Comparison of ENCODE assay signal across 12 mouse cellular contexts in genomic region chr16:30416284-30416683, GRCm38 (mm10). TPM values are rescaled to one million over a fixed set of nuclear protein-coding genes. Genes with fewer than 3 reads are reported as not detected.
A peak's percentile ranks its signal among the peaks of the same experiment; 100 is the strongest.
DNase-seq lines count a peak whose midpoint lies in the region; ATAC-seq and TF ChIP-seq lines count a peak whose summit lies in the region.
"Had no signal": no experiment of that assay in that cellular context is flagged by ENCODE, and none has a peak within 500 bp of the region (broad histone marks: within the 10 kb centered on the region; RNA-seq: fewer than 3 reads in every experiment).

No protein-coding gene starts in this region.

- no peak for TF ChIP-seq RAD21 in MEL (IDR thresholded peaks at IDR 0.05; ENCODE audit: low read depth, low read length)

- H3K27me3 ChIP-seq in kidney, embryonic 14.5 days (ENCODE audit: control insufficient read depth, insufficient read depth, low read length) = no peaks in the 10 kb centered on the region
- H3K27me3 ChIP-seq in MEL (ENCODE audit: control insufficient read depth in 1 of 2, insufficient read depth in 2 of 2, low read length in 2 of 2) = no peaks in the 10 kb centered on the region
- H3K27me3 ChIP-seq: hindbrain, embryonic 12.5 days had no signal

- DNase-seq in kidney, adult 18-20 months = peak; percentile 25
- peak; percentile 93 for DNase-seq in MEL (ENCODE audit: low read depth, low spot score)
- DNase-seq in heart, postnatal 4 days = peak; percentile 25
- DNase-seq in lung, postnatal 25 days (ENCODE audit: low spot score) = peak; percentile 21
- no peak for DNase-seq in adrenal gland, postnatal 25 days
- no peak for DNase-seq in cerebellum, postnatal 4 days (ENCODE audit: low spot score in 2 of 2)
- DNase-seq: adrenal gland, adult 2 months; left cerebral cortex, postnatal 4 days had no signal

- TF ChIP-seq EP300 in MEL (IDR thresholded peaks at IDR 0.05; ENCODE audit: low read depth in 1 of 2, low read length in 2 of 2) = peak; percentile 43 to 50; a peak in 3 of 4 replicates

- 84% methylated on average over 5 of the region's 5 CpGs for WGBS in kidney, embryonic 14.5 days

- H3K79me2 ChIP-seq in MEL (ENCODE audit: control insufficient read depth, insufficient read depth, low read length, poor library complexity) = no peaks in the 10 kb centered on the region

- no peak overlapping the region for H3K9ac ChIP-seq in kidney, embryonic 14.5 days (ENCODE audit: low read depth, low read length)
- peak overlapping the region; percentile 46 for H3K9ac ChIP-seq in MEL (ENCODE audit: control insufficient read depth, low read depth, low read length, poor library complexity, severe bottlenecking)
- H3K9ac ChIP-seq: hindbrain, embryonic 12.5 days had no signal

- no peak overlapping the region for H3K4me2 ChIP-seq in kidney, embryonic 14.5 days (replicated peaks; ENCODE audit: low read depth, low read length)
- H3K4me2 ChIP-seq: hindbrain, embryonic 12.5 days had no signal

- H3K36me3 ChIP-seq in kidney, embryonic 14.5 days (ENCODE audit: control insufficient read depth, insufficient read depth, low read length) = no peaks in the 10 kb centered on the region
- peaks cover 0 to 15% of the 10 kb centered on the region in 2 experiments; a peak in 2 of 4 replicates for H3K36me3 ChIP-seq in MEL (ENCODE audit: control insufficient read depth in 1 of 2, insufficient read depth in 2 of 2, low read length in 2 of 2)
- H3K36me3 ChIP-seq: hindbrain, embryonic 12.5 days had no signal

- H3K4me3 ChIP-seq in kidney, embryonic 14.5 days (ENCODE audit: low read length) = no peak overlapping the region
- H3K4me3 ChIP-seq in MEL (ENCODE audit: control insufficient read depth in 1 of 2, insufficient read depth in 1 of 2, low read depth in 2 of 2, low read length in 2 of 2) = peak overlapping the region; percentile 51 to 60
- H3K4me3 ChIP-seq: hindbrain, embryonic 12.5 days had no signal

- no peak for TF ChIP-seq CTCF in MEL (IDR thresholded peaks at IDR 0.05 in 2 of 3, conservative IDR thresholded peaks at IDR 0.05 in 1 of 3; ENCODE audit: control insufficient read depth in 1 of 3, insufficient read depth in 1 of 3, low read depth in 2 of 3, low read length in 3 of 3, poor library complexity in 1 of 3, severe bottlenecking in 1 of 3)

- no peaks in the 10 kb centered on the region for H3K4me1 ChIP-seq in kidney, embryonic 14.5 days (ENCODE audit: control insufficient read depth, insufficient read depth, low read length)
- peaks cover 7 to 20% of the 10 kb centered on the region in 2 experiments for H3K4me1 ChIP-seq in MEL (ENCODE audit: control insufficient read depth in 1 of 2, insufficient read depth in 2 of 2, low read length in 2 of 2)
- H3K4me1 ChIP-seq: hindbrain, embryonic 12.5 days had no signal

- no peaks in the 10 kb centered on the region for H3K9me3 ChIP-seq in kidney, embryonic 14.5 days (ENCODE audit: control insufficient read depth, low read length)
- H3K9me3 ChIP-seq in MEL (replicated peaks; ENCODE audit: insufficient read depth, low read length) = no peaks in the 10 kb centered on the region
- H3K9me3 ChIP-seq: hindbrain, embryonic 12.5 days had no signal

- ATAC-seq in kidney, embryonic 14.5 days (ENCODE audit: low FRiP score, low TSS enrichment) = no peak
- no peak for ATAC-seq in cerebellum, adult (ENCODE audit: insufficient number of reproducible peaks, low FRiP score, low TSS enrichment)
- ATAC-seq: forebrain, embryonic 16.5 days had no signal

- TF ChIP-seq POLR2A in MEL (IDR thresholded peaks at IDR 0.05; ENCODE audit: control insufficient read depth in 1 of 2, insufficient read depth in 1 of 2, low read depth in 1 of 2, low read length in 2 of 2, poor library complexity in 1 of 2) = no peak

- H3K27ac ChIP-seq in kidney, embryonic 14.5 days (ENCODE audit: low read depth, low read length) = no peak overlapping the region
- H3K27ac ChIP-seq in MEL (ENCODE audit: control insufficient read depth, low read depth, low read length) = peak overlapping the region; percentile 72
- H3K27ac ChIP-seq: hindbrain, embryonic 12.5 days had no signal

TF ChIP-seq in MEL, 35 proteins besides CTCF, POLR2A, EP300 and RAD21:
- TF ChIP-seq RCOR1 (IDR thresholded peaks at IDR 0.05; ENCODE audit: low read depth, low read length) = no peak
- TF ChIP-seq NELFE (IDR thresholded peaks at IDR 0.05; ENCODE audit: low read depth, low read length) = no peak
- TF ChIP-seq ELF1 (IDR thresholded peaks at IDR 0.05; ENCODE audit: low read depth, low read length) = 0 out of 2 replicates have a peak, but pooled peaks have one; percentile 37
- TF ChIP-seq POLR2AphosphoS2 (IDR thresholded peaks at IDR 0.05; ENCODE audit: low read length) = no peak
- TF ChIP-seq KAT2A (conservative IDR thresholded peaks at IDR 0.05; ENCODE audit: low read depth, low read length) = no peak
- TF ChIP-seq BHLHE40 (IDR thresholded peaks at IDR 0.05; ENCODE audit: borderline replicate concordance, low read depth, low read length) = no peak
- no peak for TF ChIP-seq USF1 (IDR thresholded peaks at IDR 0.05; ENCODE audit: low read depth, low read length)
- TF ChIP-seq TBP (IDR thresholded peaks at IDR 0.05; ENCODE audit: low read depth, low read length) = peak; percentile 86
- TF ChIP-seq MXI1 (IDR thresholded peaks at IDR 0.05; ENCODE audit: low read depth, low read length) = peak; percentile 23; the same call in 1 of the 2 replicates
- no peak for TF ChIP-seq TAL1 (IDR thresholded peaks at IDR 0.05; ENCODE audit: low read length)
- TF ChIP-seq MAFK (IDR thresholded peaks at IDR 0.05; ENCODE audit: borderline replicate concordance, low read depth, low read length) = no peak
- TF ChIP-seq SIN3A (IDR thresholded peaks at IDR 0.05; ENCODE audit: low read length) = peak; percentile 32; the same call in 1 of the 2 replicates
- no peak for TF ChIP-seq NRF1 (IDR thresholded peaks at IDR 0.05; ENCODE audit: insufficient read depth, low read depth, low read length, poor library complexity, severe bottlenecking)
- no peak for TF ChIP-seq SMC3 (IDR thresholded peaks at IDR 0.05; ENCODE audit: low read depth, low read length)
- no peak for TF ChIP-seq JUND (IDR thresholded peaks at IDR 0.05; ENCODE audit: low read depth, low read length)
- TF ChIP-seq HCFC1 (IDR thresholded peaks at IDR 0.05; ENCODE audit: low read depth, low read length) = no peak
- peak; percentile 85 for TF ChIP-seq ETS1 (IDR thresholded peaks at IDR 0.05; ENCODE audit: low read depth, low read length)
- no peak for TF ChIP-seq ZNF384 (IDR thresholded peaks at IDR 0.05; ENCODE audit: low read depth, low read length)
- TF ChIP-seq GATA1 (IDR thresholded peaks at IDR 0.05; ENCODE audit: low read depth, low read length) = no peak
- TF ChIP-seq ZMIZ1 (IDR thresholded peaks at IDR 0.05; ENCODE audit: low read depth, low read length) = no peak
- TF ChIP-seq E2F4 (IDR thresholded peaks at IDR 0.05; ENCODE audit: borderline replicate concordance, low read depth, low read length) = no peak
- TF ChIP-seq POLR2AphosphoS5 (IDR thresholded peaks at IDR 0.05; ENCODE audit: borderline replicate concordance, low read depth, low read length) = no peak
- no peak for TF ChIP-seq MAX (IDR thresholded peaks at IDR 0.05; ENCODE audit: low read length)
- TF ChIP-seq TCF12 (IDR thresholded peaks at IDR 0.05; ENCODE audit: low read depth, low read length) = peak; percentile 42; the same call in 1 of the 2 replicates
- no peak for TF ChIP-seq UBTF (IDR thresholded peaks at IDR 0.05; ENCODE audit: borderline replicate concordance, insufficient read depth, low read depth, low read length)
- no peak; the same call in 1 of the 2 replicates for TF ChIP-seq MYC (IDR thresholded peaks at IDR 0.05; ENCODE audit: low read depth, low read length)

RNA-seq across cellular contexts. Expression of gene Atp13a3, which starts 10.5 kb away (rescaled TPM):
- 13.5 and 20.2 TPM in 2 replicates for polyA plus RNA-seq in kidney, embryonic 14.5 days (2014; fragmentation: Nextera tagmentation; extraction: Ambion mirVana)
- total RNA-seq in MEL (2012; rRNA removed) = 120 and 145 TPM in 2 replicates
- 100 to 1,000 TPM in 1 of 2 experiments, 10 to 100 TPM in 1; 93.3 to 117 TPM for polyA plus RNA-seq in MEL (2012; ENCODE audit: insufficient read depth in 1 of 2, insufficient read length in 2 of 2, low read depth in 1 of 2, low replicate concordance in 2 of 2, missing spikeins in 1 of 2)
- total RNA-seq in heart, postnatal 4 days (2021) = 10 to 100 TPM; 71.0 to 78.3 TPM
- total RNA-seq in adrenal gland, postnatal 25 days (2021) = 57.2 and 75.3 TPM in 2 replicates

Comparison
In these comparisons a context has a peak if more than half of its experiments do, and no peak if none do; other contexts are left out.
1. DNase-seq: peak in kidney, adult 18-20 months (single experiment), MEL (single experiment), heart, postnatal 4 days (single experiment) and lung, postnatal 25 days (single experiment); none in adrenal gland, postnatal 25 days (single experiment) and cerebellum, postnatal 4 days (0 of 2).